Mouse (Mus musculus) kidney, postnatal 4 days (tissue): ENCODE measurements around the gene Ccdc6.

Experiments
- DNase-seq, 2 experiments: peaks; one replicate each; pipeline ENCODE4 v3.0.0; 2021; ENCODE audit warnings: mixed read lengths in 2 of 2

Ccdc6 gene

GRCm38 (mm10) chr10:70225760-70226159 lies 128.8 kb downstream of the Ccdc6 start:
- DNase-seq = no peak

GRCm38 (mm10) chr10:70226608-70227007 lies 129.7 kb downstream of the Ccdc6 start:
- no peak for DNase-seq

- no peak for DNase-seq
Measured at GRCm38 (mm10) chr10:70230352-70230751, 133.4 kb downstream of the Ccdc6 start.

- DNase-seq = no peak
Measured at GRCm38 (mm10) chr10:70237936-70238335, 141.0 kb downstream of the Ccdc6 start.
